Mouse (Mus musculus) gastrocnemius, postnatal 10 days (tissue): ENCODE data around the gene Rd3l. TPM values are rescaled to one million over a fixed set of nuclear protein-coding genes. Genes with fewer than 3 reads are reported as not detected.
"Not testable (repeated sequence)": the region's sequence is repeated elsewhere in the genome, so short reads cannot be mapped to it uniquely, and the experiment has no call there.

ENCODE experiments used
- DNase-seq: peaks from one replicate; pipeline ENCODE4 v3.0.0; 2021; ENCODE audit warnings: mixed read lengths
- total RNA-seq, 2 experiments: library from RNA; stranded (reverse); gene quantifications; 2 replicates each; pipeline ENCODE4 v1.2.3; 2021

Gene Rd3l
- total RNA-seq, 2 experiments from 2014 or later = not detected

- DNase-seq = peak; percentile 99
Observed at GRCm38 (mm10) chr12:111966683-111967173, 14.4 kb downstream of the Rd3l start, which contains the start of gene Atp5mpl. Atp5mpl (minus strand) TSS chr12:111966977.

- no peak for DNase-seq
Observed at GRCm38 (mm10) chr12:111963339-111963738, 17.8 kb downstream of the Rd3l start.

GRCm38 (mm10) chr12:111958101-111958865 lies 22.8 kb downstream of the Rd3l start:
- peak; percentile 75 for DNase-seq

DNA sequence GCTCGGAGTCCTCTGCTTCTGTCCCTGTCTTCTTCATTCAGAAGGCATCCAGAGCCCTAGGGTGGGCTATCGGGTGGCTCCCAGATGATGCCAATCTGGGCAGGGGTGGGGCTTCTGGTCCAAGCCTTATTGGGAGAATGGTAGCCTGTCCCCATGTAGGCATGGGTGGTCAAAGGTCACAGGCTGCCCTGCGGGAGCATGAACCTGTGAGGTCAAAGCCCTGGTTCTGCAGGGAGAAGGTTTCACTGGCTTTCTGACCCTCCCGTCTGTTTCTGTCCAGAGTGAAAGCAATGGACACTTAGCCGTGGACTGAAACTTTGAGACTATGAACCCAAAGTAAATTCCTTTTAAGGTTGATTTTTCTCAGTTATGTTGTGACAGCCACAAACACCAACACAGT lies 24.9 kb downstream of the Rd3l start:
- no peak for DNase-seq

DNA sequence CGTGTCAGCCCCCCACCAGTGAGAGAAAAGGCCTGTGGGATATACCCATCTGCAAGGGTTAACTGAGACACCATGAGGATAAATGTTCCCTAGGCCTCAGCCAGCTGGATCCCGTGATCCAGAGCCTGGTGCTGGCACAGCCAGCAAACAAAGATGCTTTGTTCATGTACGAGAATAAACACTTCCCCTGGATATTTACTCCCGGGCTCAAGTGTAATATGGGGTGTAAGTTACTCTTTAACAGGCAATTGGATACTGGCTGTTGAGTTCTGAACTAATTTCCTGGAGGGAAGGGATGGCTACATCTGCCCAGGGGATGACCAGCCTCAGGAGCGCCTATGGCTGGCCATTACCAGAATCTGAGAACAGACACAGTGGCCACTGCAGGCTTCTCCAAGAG lies 29.4 kb downstream of the Rd3l start:
- no peak for DNase-seq

GRCm38 (mm10) chr12:111950486-111950885 lies 30.6 kb downstream of the Rd3l start:
- no peak for DNase-seq

- DNase-seq = no peak
Observed at GRCm38 (mm10) chr12:111946716-111947115, 34.4 kb downstream of the Rd3l start.

DNA sequence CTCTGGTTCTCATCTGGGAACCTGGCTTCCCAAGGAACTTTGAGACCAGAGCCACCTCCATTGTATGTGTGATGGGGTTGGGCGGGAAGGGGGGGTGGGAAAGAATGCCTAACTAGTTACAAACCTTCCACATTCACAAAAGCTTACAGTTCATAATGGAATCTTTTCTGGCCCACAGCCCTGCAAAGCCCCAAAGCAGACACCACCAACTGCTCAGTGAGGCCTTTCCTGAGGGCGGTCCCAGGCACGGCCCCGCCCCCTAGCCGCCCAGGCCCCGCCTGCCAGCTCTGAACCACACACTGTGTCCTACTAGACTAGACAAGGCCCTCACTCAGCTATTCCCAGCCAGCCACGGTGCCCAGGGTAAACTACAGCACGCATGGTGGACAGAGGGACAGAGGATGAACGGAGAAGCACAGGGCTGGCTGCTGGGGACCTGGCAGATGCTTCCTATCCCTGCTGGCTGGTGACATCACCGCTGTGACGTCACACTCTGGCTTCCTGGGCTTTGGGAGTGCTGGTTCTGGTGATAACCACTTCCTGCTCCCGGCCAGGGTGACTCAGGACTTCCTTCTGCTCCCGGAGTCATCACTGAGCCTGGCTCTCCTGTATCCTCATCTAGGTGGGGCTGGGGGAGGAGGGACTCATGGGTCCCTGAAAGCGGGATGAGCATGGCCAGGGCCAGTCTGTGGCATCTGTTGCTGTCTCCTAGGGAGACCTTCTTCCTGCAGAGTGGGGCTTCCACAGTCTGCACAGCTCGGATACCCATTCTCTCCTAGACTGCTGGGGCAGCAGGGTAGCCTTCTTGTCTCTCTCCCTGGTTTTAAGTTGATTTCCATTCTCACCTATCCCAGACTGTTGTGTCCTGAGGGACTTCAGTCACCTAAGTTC lies 35.1 kb downstream of the Rd3l start:
- DNase-seq = not testable (repeated sequence)

DNA sequence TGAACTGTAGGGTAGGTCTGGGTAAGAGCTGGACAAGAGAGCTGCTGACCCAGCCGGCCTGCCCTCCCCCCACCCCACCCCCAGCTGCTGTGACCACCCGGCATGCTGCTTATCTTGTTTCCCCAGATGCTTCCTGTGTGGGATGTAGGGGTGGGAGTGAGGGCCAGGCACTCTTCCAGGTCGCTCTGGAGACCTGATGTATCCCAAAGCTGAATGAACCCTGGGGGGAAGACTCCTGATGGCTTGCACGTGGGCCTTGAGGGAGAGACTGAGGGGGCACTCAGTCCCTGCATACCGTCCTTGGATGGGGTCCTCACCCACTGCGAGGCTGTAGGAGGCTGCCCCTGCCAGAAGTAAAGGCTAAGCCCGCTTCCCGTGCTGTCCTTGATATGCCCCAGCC lies 36.0 kb downstream of the Rd3l start:
- no peak for DNase-seq

DNA sequence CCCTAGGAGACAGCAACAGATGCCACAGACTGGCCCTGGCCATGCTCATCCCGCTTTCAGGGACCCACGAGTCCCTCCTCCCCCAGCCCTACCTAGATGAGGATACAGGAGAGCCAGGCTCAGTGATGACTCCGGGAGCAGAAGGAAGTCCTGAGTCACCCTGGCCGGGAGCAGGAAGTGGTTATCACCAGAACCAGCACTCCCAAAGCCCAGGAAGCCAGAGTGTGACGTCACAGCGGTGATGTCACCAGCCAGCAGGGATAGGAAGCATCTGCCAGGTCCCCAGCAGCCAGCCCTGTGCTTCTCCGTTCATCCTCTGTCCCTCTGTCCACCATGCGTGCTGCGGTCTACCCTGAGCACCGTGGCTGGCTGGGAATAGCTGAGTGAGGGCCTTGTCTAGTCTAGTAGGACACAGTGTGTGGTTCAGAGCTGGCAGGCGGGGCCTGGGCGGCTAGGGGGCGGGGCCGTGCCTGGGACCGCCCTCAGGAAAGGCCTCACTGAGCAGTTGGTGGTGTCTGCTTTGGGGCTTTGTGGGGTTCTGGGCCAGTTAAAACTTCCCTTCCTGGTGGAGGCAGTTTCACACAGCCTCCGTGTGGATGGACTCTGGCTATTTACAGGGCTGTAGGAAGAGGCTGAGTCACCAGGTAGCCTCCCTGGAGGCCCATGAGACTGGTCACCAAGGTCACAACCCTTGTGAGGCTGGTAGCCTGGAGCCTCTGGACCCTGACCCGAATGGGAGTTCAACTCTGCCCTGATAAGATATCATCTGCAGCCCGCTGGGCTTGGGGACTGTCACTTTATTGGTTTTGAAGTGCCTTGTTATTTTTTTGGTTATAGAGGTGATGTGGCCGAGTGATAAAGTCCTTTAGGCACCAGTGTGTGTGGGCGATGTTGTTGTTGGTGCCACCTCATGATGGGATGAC lies 36.8 kb downstream of the Rd3l start:
- DNase-seq = not testable (repeated sequence)

DNA sequence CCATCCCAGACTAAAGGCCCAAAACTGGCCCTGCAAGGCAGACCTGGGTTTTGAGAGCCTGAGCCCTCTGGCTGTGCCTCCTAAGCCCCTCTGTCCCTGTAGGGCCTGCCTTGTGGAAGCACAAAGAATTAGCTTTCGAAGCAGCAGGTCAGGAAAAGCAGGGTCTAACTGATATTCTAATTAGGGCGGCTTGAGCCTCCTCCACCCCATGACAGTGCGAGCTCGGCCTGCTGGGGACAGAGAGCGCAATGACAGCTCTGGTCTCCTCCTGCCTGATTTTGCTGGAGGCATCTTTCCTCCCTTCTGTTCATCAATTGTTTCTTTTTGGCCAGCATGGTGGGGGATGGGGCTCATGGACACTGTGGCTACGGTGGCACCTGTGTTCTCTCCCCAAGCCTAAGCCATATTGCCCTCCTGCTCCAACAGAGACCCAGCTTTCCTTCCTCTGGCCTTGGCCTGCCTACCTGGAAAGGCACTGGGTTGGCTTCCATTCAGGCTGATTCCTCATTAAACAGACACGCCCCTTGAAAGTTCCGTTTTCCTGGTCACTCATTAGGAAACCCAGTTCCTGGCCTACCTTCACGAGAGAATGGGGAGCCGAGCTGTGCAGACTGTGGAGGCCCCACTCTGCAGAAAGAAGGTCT lies 37.6 kb downstream of the Rd3l start:
- no peak for DNase-seq

DNA sequence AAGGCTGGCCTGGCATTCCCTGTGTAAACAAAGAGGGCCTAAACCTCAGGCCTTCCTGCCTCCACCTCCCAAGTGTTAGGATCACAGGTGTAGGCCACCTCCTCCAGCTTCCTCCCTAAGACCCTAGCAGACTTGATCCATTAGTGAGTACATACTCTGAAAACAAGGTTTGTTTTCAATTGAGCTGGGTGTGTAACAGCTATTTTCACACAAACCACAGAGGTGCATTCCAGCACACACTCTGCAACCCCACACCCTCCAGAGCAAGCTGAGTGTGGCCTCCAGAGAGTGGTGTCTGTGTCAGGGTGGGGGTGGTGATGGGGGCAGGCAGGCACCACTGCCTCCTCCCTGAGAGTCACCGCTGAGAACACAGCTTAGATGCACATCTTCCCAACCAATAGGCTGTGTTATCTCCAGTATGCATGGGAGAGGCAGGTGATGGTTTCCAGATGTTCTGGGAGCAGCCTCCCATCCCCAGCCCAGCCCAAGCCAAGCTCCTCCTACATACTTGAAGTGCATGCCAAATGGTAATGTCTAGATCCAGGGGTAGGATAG lies 42.4 kb downstream of the Rd3l start:
- DNase-seq = no peak

DNA sequence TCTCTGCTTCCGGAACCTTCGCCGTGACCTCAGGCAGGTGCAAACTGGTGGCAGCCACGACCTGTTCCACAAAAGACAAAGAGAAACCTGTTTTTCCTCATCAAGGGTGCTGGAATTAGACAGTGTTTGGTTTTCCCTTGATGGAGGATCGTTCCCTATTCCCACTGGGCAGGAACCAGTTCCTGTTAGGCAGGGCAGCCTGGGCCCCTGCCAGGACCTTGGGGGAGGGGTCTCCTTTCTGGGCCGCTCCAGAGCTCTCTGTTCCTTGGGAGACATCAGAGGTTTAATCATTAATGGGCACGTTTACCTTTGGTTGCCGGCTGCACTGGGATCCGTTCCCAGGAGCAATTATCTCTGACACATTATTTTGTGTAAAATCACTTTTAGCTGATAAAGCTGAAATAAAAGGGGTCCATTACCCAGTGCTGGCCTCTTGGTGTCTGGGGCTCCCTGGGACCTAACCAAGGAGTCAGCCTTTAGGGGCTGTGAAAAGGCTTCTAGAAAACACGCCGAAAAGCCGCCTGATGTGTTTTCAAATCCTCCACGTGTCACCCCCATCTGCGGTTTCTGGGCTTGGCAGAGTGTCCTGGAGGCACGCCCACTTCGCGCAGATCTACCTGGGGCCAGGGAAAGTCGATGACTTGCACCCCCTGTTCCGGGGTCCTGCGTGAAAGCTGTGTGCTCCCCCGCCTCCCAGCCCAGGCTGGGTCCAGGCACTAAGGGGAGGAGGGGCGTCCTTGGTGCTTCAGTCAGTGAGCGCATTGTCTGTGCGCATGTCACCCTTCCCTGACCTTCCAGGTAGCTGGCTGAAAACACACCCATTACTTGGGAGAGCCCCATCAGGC lies 44.2 kb downstream of the Rd3l start:
- peak; percentile 45 for DNase-seq

DNA sequence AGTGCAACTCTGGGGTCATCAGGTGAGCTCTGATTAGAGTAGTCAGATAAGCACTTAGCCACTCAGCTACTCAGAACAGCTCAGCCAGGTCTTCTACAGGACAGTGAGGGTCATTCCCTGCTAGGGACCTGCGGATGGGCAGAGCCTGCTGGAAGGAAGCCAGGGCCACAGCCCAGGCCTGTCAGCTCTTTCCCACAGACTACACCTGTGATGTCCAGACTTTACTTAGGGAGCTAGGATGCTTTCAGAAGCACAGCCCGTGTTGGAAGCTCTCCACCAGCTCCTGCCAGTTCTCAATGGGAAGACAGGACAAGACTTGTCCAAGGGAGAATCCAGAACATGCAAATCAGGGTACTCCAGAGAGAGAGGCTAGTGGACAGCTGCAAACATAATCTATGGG lies 47.1 kb downstream of the Rd3l start:
- no peak for DNase-seq

GRCm38 (mm10) chr12:111933032-111933704 lies 47.9 kb downstream of the Rd3l start:
- DNase-seq = no peak

DNA sequence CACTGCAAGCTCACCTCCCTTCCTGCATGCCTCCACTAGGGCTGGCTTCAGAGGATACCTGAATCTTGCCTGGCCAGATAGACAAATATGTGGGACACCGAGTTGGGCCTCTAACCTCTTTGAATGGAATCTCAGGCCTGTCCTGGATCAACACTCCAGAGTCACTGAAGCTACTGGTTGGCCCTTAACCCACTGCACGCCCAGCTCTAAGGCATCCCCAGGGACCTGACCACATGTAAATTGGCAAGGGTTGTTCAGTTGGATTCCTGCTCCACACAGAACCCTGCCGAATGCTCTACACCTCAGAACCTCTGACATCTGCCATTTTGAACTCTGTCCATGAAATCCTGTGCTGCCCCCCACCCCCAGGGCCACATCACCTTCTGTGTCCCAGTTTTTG lies 48.6 kb downstream of the Rd3l start:
- no peak for DNase-seq

DNA sequence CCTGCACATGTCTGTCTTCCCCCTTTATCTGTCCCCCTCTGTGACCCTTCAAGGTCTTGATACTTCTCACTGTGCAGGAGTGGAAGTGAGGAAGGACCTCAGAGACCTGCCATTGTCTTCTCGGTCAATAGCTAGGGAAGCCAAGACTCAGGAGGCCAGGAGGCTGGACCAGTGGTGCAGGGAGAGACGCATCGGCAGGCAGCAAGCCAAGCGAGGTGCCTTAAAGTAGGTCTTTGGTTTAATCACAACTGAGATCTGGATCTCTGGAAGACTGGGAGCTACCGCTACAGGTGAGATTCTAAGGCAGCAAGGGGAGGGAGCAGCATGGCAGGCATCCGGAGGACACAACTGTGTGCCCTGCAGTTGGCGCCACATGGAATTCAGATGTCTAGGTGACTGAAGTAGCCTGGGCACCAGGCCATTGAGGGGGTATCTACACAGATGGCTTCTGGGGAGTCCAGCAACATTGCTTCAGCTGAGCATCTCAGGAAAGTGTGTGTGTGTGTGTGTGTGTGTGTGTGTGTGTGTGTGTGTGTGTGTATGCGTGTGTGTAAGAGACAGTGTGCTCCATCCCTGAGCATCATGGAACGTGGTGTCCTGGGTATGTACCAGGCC lies 49.6 kb downstream of the Rd3l start:
- DNase-seq = no peak
